Mouse (Mus musculus) NIH3T3 (cell line): ENCODE data around the gene Rad54l2.

ENCODE experiments used
- DNase-seq: peaks from one replicate; pipeline ENCODE4 v3.0.0-alpha.2; 2012; ENCODE audit warnings: low read depth

Rad54l2 gene

DNA sequence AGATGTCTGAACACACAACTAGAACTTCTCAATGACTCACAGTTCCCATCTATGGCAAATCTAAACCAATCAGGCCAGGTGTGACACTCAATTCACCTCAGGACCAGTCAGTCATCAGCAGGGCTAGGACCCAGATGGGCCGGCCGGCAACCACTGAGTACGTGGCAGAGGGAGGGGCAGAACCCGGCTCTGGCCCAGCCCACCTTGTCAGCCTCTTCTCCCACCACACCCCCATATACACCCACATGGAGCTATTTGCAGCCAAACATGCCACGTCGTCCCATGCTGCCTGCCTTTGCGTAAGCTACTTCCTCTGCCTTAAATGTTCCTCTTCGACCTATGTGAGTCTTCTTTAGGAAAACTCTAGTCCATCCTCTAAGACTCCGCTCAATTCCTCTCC lies 113.0 kb downstream of the Rad54l2 start:
- DNase-seq = no peak

DNA sequence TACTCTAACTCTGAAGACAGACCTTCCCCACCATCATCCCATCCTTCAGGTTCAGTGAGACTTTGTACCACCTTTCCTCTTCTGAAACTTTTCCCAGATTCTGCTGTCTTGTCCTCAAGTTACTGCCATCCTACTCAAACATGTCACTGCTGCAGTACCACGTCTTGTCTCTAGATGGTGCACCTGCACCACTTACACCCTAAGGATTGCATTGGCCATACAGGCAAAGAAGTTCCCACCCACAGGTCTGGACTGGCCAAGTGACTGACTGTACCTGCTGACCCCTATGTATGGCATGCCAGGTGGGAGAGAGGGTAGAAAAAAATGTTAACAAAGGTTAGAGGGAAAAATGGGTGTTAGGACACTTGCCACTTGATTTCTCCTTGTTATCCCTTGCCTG lies 113.5 kb downstream of the Rad54l2 start:
- peak; percentile 89 for DNase-seq

- DNase-seq = no peak
Measured at GRCm38 (mm10) chr9:106673860-106674259, 115.1 kb downstream of the Rad54l2 start.

GRCm38 (mm10) chr9:106664856-106665255 lies 124.1 kb downstream of the Rad54l2 start:
- no peak for DNase-seq

GRCm38 (mm10) chr9:106664433-106664832 lies 124.6 kb downstream of the Rad54l2 start:
- no peak for DNase-seq

DNA sequence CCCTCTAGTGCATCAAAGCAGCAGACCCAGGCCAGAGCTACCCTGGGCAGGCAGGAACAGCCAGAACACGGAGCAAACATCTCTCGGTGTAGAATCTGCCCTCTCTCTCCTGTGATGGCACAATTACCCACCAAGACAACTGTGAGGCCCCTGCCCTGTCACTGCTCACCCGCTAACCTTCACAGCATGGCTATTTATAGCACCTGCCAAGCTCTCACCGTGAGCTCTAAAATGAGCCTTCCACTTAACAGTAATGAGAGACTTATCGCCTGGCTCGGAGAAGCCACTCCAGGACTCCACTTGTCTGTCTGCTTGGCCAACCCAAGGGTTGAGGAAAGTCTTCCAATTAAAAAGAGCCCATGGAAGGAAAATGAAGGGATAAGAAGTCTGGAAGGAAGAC lies 125.8 kb downstream of the Rad54l2 start:
- no peak for DNase-seq

- no peak for DNase-seq
Measured at GRCm38 (mm10) chr9:106659935-106660334, 129.1 kb downstream of the Rad54l2 start.

DNA sequence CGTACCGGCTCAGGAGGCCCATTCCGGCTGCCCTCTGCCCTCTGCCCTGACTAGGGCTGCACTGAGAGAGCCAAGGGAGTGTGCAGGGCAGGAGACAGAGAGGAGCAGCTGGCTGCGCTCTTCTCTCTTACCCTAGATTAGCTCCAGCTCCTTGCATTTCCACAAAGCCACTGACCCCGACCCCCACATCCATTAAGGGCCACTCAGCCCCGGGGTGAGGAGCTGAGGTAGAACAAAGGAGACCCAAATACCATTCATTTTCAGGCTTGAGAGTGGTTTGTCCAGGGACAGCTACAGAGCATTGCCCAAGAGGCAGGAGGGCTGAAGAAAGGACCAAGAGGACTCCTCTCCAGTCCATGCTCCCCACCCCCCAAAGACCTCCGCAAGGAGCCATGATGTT lies 129.6 kb downstream of the Rad54l2 start:
- DNase-seq = no peak

DNA sequence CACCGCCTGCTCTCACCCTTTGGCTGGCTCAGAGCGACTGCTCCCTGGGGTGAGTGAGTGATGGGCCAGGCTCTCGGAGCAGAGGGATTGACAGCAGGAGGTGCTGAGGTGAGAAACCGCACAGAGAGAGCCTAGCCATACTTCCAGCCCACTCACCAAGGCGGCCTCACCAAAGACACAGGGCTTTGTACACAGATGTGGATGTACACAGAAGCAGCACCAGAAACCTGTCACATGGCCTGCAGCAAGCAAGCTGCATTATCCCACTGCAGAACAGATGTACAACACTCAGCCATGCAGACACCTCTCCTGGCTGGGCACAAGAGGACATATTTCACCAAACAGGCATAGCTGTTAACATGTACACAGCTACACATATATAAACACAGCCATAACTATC lies 131.4 kb downstream of the Rad54l2 start:
- DNase-seq = no peak

GRCm38 (mm10) chr9:106656820-106657219 lies 132.2 kb downstream of the Rad54l2 start:
- DNase-seq = no peak

GRCm38 (mm10) chr9:106655884-106656720 lies 132.9 kb downstream of the Rad54l2 start, which contains the start of gene Grm2:
TSS of gene Grm2 (minus strand) at chr9:106656082.
- DNase-seq = peak; percentile 26

DNA sequence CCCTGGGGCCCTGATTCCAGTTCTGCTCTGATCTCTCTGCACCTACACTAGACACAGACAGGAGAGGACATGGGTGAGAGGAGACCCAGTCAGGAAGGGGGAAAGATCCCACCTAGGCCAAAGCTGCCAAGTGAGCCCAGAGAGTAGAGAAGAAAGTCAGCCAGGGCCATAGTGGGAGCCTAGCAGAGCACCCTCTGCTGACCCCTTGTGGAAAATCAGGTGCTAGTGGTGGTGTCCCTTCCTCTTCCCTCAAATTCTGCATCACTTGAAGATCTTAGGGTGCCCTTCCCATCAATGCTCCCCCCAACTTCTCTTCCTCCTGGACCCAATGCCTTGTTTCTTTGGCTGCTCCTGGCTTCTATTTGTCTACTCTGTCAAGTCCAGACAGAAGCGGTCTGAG lies 136.3 kb downstream of the Rad54l2 start:
- peak; percentile 41 for DNase-seq

DNA sequence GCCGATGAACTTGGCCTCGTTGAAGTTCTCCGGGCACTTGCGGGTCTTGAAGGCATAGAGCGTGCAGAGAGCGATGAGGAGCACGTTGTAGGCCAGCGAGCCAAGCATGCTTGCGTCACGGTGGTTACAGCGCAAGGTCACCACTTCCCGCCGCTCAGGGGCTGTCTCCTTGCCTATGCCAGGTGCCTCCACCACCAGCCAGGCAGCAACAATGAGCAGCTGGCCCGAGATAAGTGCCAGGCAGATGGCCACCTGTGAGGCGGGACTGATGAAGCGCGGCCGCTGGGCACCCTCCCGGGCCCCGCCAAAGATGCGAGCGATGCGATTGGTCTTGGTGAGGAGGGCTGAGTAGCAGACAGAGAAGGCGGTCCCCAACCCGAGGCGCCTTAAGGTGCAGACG lies 141.8 kb downstream of the Rad54l2 start:
- DNase-seq = no peak

GRCm38 (mm10) chr9:106645684-106646271 lies 143.2 kb downstream of the Rad54l2 start:
- DNase-seq = no peak

DNA sequence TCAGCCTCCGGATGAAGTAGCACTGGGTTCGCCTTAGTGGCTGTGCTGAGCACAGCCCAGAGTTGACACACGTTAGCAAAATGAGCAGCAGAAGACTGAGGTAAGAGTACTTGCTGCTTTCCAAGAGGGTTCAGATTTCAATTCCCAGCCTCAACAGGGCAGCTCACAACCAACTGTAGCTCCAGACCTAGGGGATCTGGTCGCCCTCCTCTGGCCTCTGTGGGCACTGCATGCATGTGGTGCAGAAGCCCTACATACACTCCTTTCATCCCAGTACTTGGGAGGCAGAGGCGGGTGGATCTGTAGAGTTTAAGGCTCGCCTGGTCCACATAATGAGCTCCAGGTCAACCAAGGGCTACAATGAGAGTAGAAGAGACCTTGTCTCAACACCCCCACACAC lies 145.2 kb downstream of the Rad54l2 start:
- DNase-seq = peak; percentile 36

- DNase-seq = peak; percentile 77
Measured at GRCm38 (mm10) chr9:106643128-106643527, 145.9 kb downstream of the Rad54l2 start.

- no peak for DNase-seq
Measured at GRCm38 (mm10) chr9:106641346-106641745, 147.6 kb downstream of the Rad54l2 start.

DNA sequence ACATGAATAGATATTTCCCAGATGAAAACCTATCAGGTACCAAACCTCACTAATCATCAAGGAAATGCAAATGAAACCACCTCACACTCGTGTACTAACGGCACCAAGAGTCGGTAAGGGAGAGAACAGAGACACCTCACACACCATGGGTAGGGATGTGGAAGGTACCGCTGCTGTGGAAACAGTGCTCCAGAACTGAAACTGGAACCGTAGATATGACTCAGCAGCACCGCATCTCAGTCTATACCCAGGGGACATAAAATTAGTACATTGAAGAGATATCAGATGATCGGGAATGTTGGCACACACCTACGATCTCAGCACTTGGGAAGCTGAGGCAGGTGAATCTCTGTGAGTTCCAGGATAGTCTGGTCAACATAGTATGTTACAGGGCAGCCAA lies 150.8 kb downstream of the Rad54l2 start:
- no peak for DNase-seq
